Mouse (Mus musculus): ENCODE measurements around the gene Actr8. TPM values are rescaled to one million over a fixed set of nuclear protein-coding genes. Genes with fewer than 3 reads are reported as not detected.

The Actr8 gene
- polyA plus RNA-seq, 1 experiment from 2014 or later, result 68.4 TPM

- no peak overlapping the region for H3K4me2 ChIP-seq (ENCODE audit: low read depth, low read length)
- 47% methylated on average over 2 of the region's 2 CpGs for WGBS
- DNase-seq (ENCODE audit: low spot score) (no peak), ATAC-seq (replicated peaks; ENCODE audit: insufficient number of reproducible peaks, low FRiP score, low TSS enrichment, low read depth) (no peak)
- H3K9me3 ChIP-seq (replicated peaks; ENCODE audit: control insufficient read depth, low read length), result no peaks in the 10 kb centered on the region
- H3K36me3 ChIP-seq (replicated peaks; ENCODE audit: control insufficient read depth, insufficient read depth, low read depth, low read length), result no peaks in the 10 kb centered on the region
- no peak overlapping the region for H3K4me3 ChIP-seq (ENCODE audit: low read depth, low read length)
- H3K4me1 ChIP-seq (ENCODE audit: control insufficient read depth, insufficient read depth, low read length), result no peaks in the 10 kb centered on the region
- no peaks in the 10 kb centered on the region for H3K27me3 ChIP-seq (ENCODE audit: control insufficient read depth, insufficient read depth, low read length)
- no peak overlapping the region for H3K9ac ChIP-seq (replicated peaks; ENCODE audit: low read length)
- no peak overlapping the region for H3K27ac ChIP-seq (replicated peaks; ENCODE audit: low read depth, low read length)
Observed at GRCm38 (mm10) chr14:30027378-30027777, 49.2 kb downstream of the Actr8 start.

GRCm38 (mm10) chr14:30033405-30033804, 55.3 kb downstream of the Actr8 start:
- no peaks in the 10 kb centered on the region for H3K4me1 ChIP-seq (ENCODE audit: control insufficient read depth, insufficient read depth, low read length)
- no peaks in the 10 kb centered on the region for H3K36me3 ChIP-seq (replicated peaks; ENCODE audit: control insufficient read depth, insufficient read depth, low read depth, low read length)
- H3K4me3 ChIP-seq (ENCODE audit: low read depth, low read length), result no peak overlapping the region
- WGBS, result 59% methylated on average over 8 of the region's 8 CpGs
- H3K4me2 ChIP-seq (ENCODE audit: low read depth, low read length), result no peak overlapping the region
- H3K9ac ChIP-seq (replicated peaks; ENCODE audit: low read length), result no peak overlapping the region
- H3K27ac ChIP-seq (replicated peaks; ENCODE audit: low read depth, low read length), result no peak overlapping the region
- ATAC-seq (replicated peaks; ENCODE audit: insufficient number of reproducible peaks, low FRiP score, low TSS enrichment, low read depth), result no peak
- H3K9me3 ChIP-seq (replicated peaks; ENCODE audit: control insufficient read depth, low read length), result no peaks in the 10 kb centered on the region
- no peak for DNase-seq (ENCODE audit: low spot score)
- H3K27me3 ChIP-seq (ENCODE audit: control insufficient read depth, insufficient read depth, low read length), result no peaks in the 10 kb centered on the region

GRCm38 (mm10) chr14:30038431-30038830, 60.3 kb downstream of the Actr8 start:
- 90% methylated on average over 18 of the region's 18 CpGs for WGBS
- DNase-seq (ENCODE audit: low spot score) (no peak), ATAC-seq (replicated peaks; ENCODE audit: insufficient number of reproducible peaks, low FRiP score, low TSS enrichment, low read depth) (no peak)
- Histone ChIP-seq H3K9ac (replicated peaks; ENCODE audit: low read length) (no peak overlapping the region), H3K27ac (replicated peaks; ENCODE audit: low read depth, low read length) (no peak overlapping the region), H3K9me3 (replicated peaks; ENCODE audit: control insufficient read depth, low read length) (no peaks in the 10 kb centered on the region), H3K36me3 (replicated peaks; ENCODE audit: control insufficient read depth, insufficient read depth, low read depth, low read length) (no peaks in the 10 kb centered on the region), H3K27me3 (ENCODE audit: control insufficient read depth, insufficient read depth, low read length) (no peaks in the 10 kb centered on the region), H3K4me3 (ENCODE audit: low read depth, low read length) (no peak overlapping the region), H3K4me2 (ENCODE audit: low read depth, low read length) (no peak overlapping the region), H3K4me1 (ENCODE audit: control insufficient read depth, insufficient read depth, low read length) (no peaks in the 10 kb centered on the region)

- DNase-seq (ENCODE audit: low spot score) (no peak), ATAC-seq (replicated peaks; ENCODE audit: insufficient number of reproducible peaks, low FRiP score, low TSS enrichment, low read depth) (no peak)
- H3K27ac ChIP-seq (replicated peaks; ENCODE audit: low read depth, low read length), result no peak overlapping the region
- H3K4me1 ChIP-seq (ENCODE audit: control insufficient read depth, insufficient read depth, low read length), result no peaks in the 10 kb centered on the region
- 81% methylated on average over 4 of the region's 4 CpGs for WGBS
- no peaks in the 10 kb centered on the region for H3K9me3 ChIP-seq (replicated peaks; ENCODE audit: control insufficient read depth, low read length)
- no peak overlapping the region for H3K4me3 ChIP-seq (ENCODE audit: low read depth, low read length)
- H3K36me3 ChIP-seq (replicated peaks; ENCODE audit: control insufficient read depth, insufficient read depth, low read depth, low read length), result no peaks in the 10 kb centered on the region
- no peak overlapping the region for H3K9ac ChIP-seq (replicated peaks; ENCODE audit: low read length)
- H3K4me2 ChIP-seq (ENCODE audit: low read depth, low read length), result no peak overlapping the region
- no peaks in the 10 kb centered on the region for H3K27me3 ChIP-seq (ENCODE audit: control insufficient read depth, insufficient read depth, low read length)
Observed at GRCm38 (mm10) chr14:30039413-30039812, 61.3 kb downstream of the Actr8 start.

- no peak overlapping the region for H3K27ac ChIP-seq (replicated peaks; ENCODE audit: low read depth, low read length)
- H3K36me3 ChIP-seq (replicated peaks; ENCODE audit: control insufficient read depth, insufficient read depth, low read depth, low read length), result no peaks in the 10 kb centered on the region
- WGBS, result 80% methylated on average over 9 of the region's 9 CpGs
Observed at GRCm38 (mm10) chr14:30041836-30042235, 63.7 kb downstream of the Actr8 start.

GRCm38 (mm10) chr14:30043356-30043940, 65.3 kb downstream of the Actr8 start:
- Histone ChIP-seq H3K4me3 (ENCODE audit: low read depth, low read length) (no peak overlapping the region), H3K36me3 (replicated peaks; ENCODE audit: control insufficient read depth, insufficient read depth, low read depth, low read length) (no peaks in the 10 kb centered on the region), H3K27ac (replicated peaks; ENCODE audit: low read depth, low read length) (no peak overlapping the region), H3K27me3 (ENCODE audit: control insufficient read depth, insufficient read depth, low read length) (no peaks in the 10 kb centered on the region), H3K4me2 (ENCODE audit: low read depth, low read length) (no peak overlapping the region), H3K9ac (replicated peaks; ENCODE audit: low read length) (no peak overlapping the region), H3K9me3 (replicated peaks; ENCODE audit: control insufficient read depth, low read length) (no peaks in the 10 kb centered on the region), H3K4me1 (ENCODE audit: control insufficient read depth, insufficient read depth, low read length) (no peaks in the 10 kb centered on the region)
- ATAC-seq (replicated peaks; ENCODE audit: insufficient number of reproducible peaks, low FRiP score, low TSS enrichment, low read depth) (no peak), DNase-seq (ENCODE audit: low spot score) (no peak)
- WGBS, result 89% methylated on average over 7 of the region's 7 CpGs

More at GRCm38 (mm10) chr14:30041836-30042235, 63.7 kb downstream of the Actr8 start:
- H3K9me3 ChIP-seq (replicated peaks; ENCODE audit: control insufficient read depth, low read length), result no peaks in the 10 kb centered on the region
- no peak for ATAC-seq (replicated peaks; ENCODE audit: insufficient number of reproducible peaks, low FRiP score, low TSS enrichment, low read depth)
- H3K4me3 ChIP-seq (ENCODE audit: low read depth, low read length), result no peak overlapping the region
- DNase-seq (ENCODE audit: low spot score), result no peak
- H3K27me3 ChIP-seq (ENCODE audit: control insufficient read depth, insufficient read depth, low read length), result no peaks in the 10 kb centered on the region
- H3K4me2 ChIP-seq (ENCODE audit: low read depth, low read length), result no peak overlapping the region
- no peak overlapping the region for H3K9ac ChIP-seq (replicated peaks; ENCODE audit: low read length)
- H3K4me1 ChIP-seq (ENCODE audit: control insufficient read depth, insufficient read depth, low read length), result no peaks in the 10 kb centered on the region

- DNase-seq (ENCODE audit: low spot score) (no peak), ATAC-seq (replicated peaks; ENCODE audit: insufficient number of reproducible peaks, low FRiP score, low TSS enrichment, low read depth) (no peak)
- Histone ChIP-seq H3K4me3 (ENCODE audit: low read depth, low read length) (no peak overlapping the region), H3K9me3 (replicated peaks; ENCODE audit: control insufficient read depth, low read length) (no peaks in the 10 kb centered on the region), H3K36me3 (replicated peaks; ENCODE audit: control insufficient read depth, insufficient read depth, low read depth, low read length) (no peaks in the 10 kb centered on the region), H3K27ac (replicated peaks; ENCODE audit: low read depth, low read length) (no peak overlapping the region), H3K9ac (replicated peaks; ENCODE audit: low read length) (no peak overlapping the region), H3K4me1 (ENCODE audit: control insufficient read depth, insufficient read depth, low read length) (no peaks in the 10 kb centered on the region), H3K4me2 (ENCODE audit: low read depth, low read length) (no peak overlapping the region), H3K27me3 (ENCODE audit: control insufficient read depth, insufficient read depth, low read length) (no peaks in the 10 kb centered on the region)
- 94% methylated on average over 10 of the region's 10 CpGs for WGBS
Observed at GRCm38 (mm10) chr14:30045239-30045638, 67.1 kb downstream of the Actr8 start.

GRCm38 (mm10) chr14:30045704-30046220, 67.6 kb downstream of the Actr8 start:
- no peaks in the 10 kb centered on the region for H3K36me3 ChIP-seq (replicated peaks; ENCODE audit: control insufficient read depth, insufficient read depth, low read depth, low read length)
- H3K9ac ChIP-seq (replicated peaks; ENCODE audit: low read length), result no peak overlapping the region
- no peaks in the 10 kb centered on the region for H3K9me3 ChIP-seq (replicated peaks; ENCODE audit: control insufficient read depth, low read length)
- DNase-seq (ENCODE audit: low spot score) (no peak), ATAC-seq (replicated peaks; ENCODE audit: insufficient number of reproducible peaks, low FRiP score, low TSS enrichment, low read depth) (no peak)
- H3K4me3 ChIP-seq (ENCODE audit: low read depth, low read length), result no peak overlapping the region
- H3K27me3 ChIP-seq (ENCODE audit: control insufficient read depth, insufficient read depth, low read length), result no peaks in the 10 kb centered on the region
- no peak overlapping the region for H3K27ac ChIP-seq (replicated peaks; ENCODE audit: low read depth, low read length)
- WGBS, result 75% methylated on average over 8 of the region's 8 CpGs
- H3K4me2 ChIP-seq (ENCODE audit: low read depth, low read length), result no peak overlapping the region
- no peaks in the 10 kb centered on the region for H3K4me1 ChIP-seq (ENCODE audit: control insufficient read depth, insufficient read depth, low read length)

Measured in embryonic facial prominence, embryonic 11.5 days (tissue).